Mouse (Mus musculus) MEL (cell line): Measurements from ENCODE around the gene Flrt2.

Experiments
- CTCF ChIP-seq, 3 experiments: IDR thresholded peaks in 2 of 3; conservative IDR thresholded peaks in 1 of 3; 2 replicates each; pipeline ENCODE4 v1.5.1; 2011 to 2012; ENCODE audit warnings: low read length in 3 of 3, low read depth in 2 of 3, mild to moderate bottlenecking in 2 of 3, improper control_type of control experiment in 1 of 3, inconsistent platforms in 1 of 3, mixed read lengths in 1 of 3, moderate library complexity in 1 of 3; ENCODE audit not compliant: control insufficient read depth in 1 of 3, insufficient read depth in 1 of 3, poor library complexity in 1 of 3, severe bottlenecking in 1 of 3
- EP300 ChIP-seq, 2 experiments: IDR thresholded peaks; 2 replicates each; pipeline ENCODE4 v1.6.1; 2011; ENCODE audit warnings: improper control_type of control experiment in 2 of 2, low read length in 2 of 2, low read depth in 1 of 2, mild to moderate bottlenecking in 1 of 2
- POLR2A ChIP-seq, 2 experiments: IDR thresholded peaks; 2 replicates each; pipeline ENCODE4 v1.6.1; 2011 to 2012; ENCODE audit warnings: low read length in 2 of 2, mild to moderate bottlenecking in 2 of 2, control low read depth in 1 of 2, improper control_type of control experiment in 1 of 2, low read depth in 1 of 2, moderate library complexity in 1 of 2; ENCODE audit not compliant: control insufficient read depth in 1 of 2, insufficient read depth in 1 of 2, poor library complexity in 1 of 2
- RAD21 ChIP-seq: IDR thresholded peaks from 2 replicates; pipeline ENCODE4 v1.6.1; 2011; ENCODE audit warnings: mild to moderate bottlenecking, low read depth, low read length, improper control_type of control experiment
- ZC3H11A ChIP-seq: IDR thresholded peaks from 2 replicates; pipeline ENCODE4 v1.6.1; 2012; ENCODE audit warnings: low read depth, mild to moderate bottlenecking, inconsistent platforms, low read length, improper control_type of control experiment
- ZMIZ1 ChIP-seq: IDR thresholded peaks from 2 replicates; pipeline ENCODE4 v1.6.1; 2012; ENCODE audit warnings: low read depth, mild to moderate bottlenecking, inconsistent platforms, low read length, improper control_type of control experiment, moderate library complexity
- ZNF384 ChIP-seq: IDR thresholded peaks from 2 replicates; pipeline ENCODE4 v1.6.1; 2012; ENCODE audit warnings: low read depth, mild to moderate bottlenecking, inconsistent platforms, low read length, improper control_type of control experiment

DNA sequence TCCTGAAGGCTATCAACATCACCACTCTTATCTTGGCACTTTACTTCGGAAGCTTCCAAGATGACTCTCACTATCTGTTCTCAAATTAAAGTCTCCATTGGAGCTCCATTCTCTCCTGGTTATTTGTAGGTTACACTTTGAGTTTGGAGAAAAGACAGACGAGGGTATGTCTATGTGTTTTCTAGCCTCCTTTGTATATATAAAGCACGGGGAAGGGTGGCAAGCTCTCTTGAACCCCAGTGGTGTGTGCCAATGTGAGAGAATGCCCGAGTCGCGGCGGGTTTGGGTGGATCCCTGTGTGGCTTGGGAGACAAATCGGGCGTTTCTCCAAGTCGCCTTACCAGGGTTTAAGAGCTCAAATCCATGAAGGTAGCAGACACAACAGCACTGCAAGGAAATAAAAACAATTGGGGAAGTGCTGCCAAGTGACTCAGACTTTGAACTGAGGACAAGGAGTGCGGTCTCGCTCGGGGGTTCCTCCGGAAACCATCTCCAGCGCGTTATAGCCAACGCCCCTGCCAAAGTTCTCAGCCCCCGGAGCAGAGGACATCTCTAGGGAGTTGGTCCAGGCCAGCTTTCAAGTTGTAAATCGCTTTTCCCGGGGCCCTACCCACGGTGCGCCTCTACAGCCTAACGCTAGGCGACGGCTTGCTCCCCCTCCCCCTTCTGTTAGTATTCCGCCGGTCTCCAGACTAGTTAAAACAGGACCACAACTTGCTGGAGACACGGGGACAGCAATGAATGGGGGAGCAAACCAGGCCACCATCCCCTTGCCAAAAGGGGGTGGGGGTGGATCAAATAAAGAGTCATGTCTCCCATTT is 1.8 kb downstream of the Flrt2 start:
- TF ChIP-seq EP300 (IDR thresholded peaks at IDR 0.05; ENCODE audit: low read depth in 1 of 2, low read length in 2 of 2) (no peak), POLR2A (IDR thresholded peaks at IDR 0.05; ENCODE audit: control insufficient read depth in 1 of 2, insufficient read depth in 1 of 2, low read depth in 1 of 2, low read length in 2 of 2, poor library complexity in 1 of 2) (no peak), CTCF (IDR thresholded peaks at IDR 0.05 in 2 of 3, conservative IDR thresholded peaks at IDR 0.05 in 1 of 3; ENCODE audit: control insufficient read depth in 1 of 3, insufficient read depth in 1 of 3, low read depth in 2 of 3, low read length in 3 of 3, poor library complexity in 1 of 3, severe bottlenecking in 1 of 3) (no peak), ZC3H11A (no peak), ZMIZ1 (no peak), RAD21 (no peak), ZNF384 (no peak)
